Mouse (Mus musculus): ENCODE results near the gene Chek2. TPM values are rescaled to one million over a fixed set of nuclear protein-coding genes. Genes with fewer than 3 reads are reported as not detected.
A peak's percentile ranks its signal among the peaks of the same experiment; 100 is the strongest.
"Not testable (repeated sequence)": the region's sequence is repeated elsewhere in the genome, so short reads cannot be mapped to it uniquely, and the experiment has no call there.

Chek2 gene
- polyA plus RNA-seq, 1 experiment from 2014 or later = 29.3 TPM

GRCm38 (mm10) chr5:110827576-110827975 is 12.2 kb upstream of the Chek2 start:
- ATAC-seq (ENCODE audit: insufficient number of reproducible peaks, low FRiP score, low TSS enrichment, low read depth) (no peak), DNase-seq (ENCODE audit: low spot score) (no peak)
- Histone ChIP-seq H3K27ac (replicated peaks; ENCODE audit: low read depth, low read length) (no peak overlapping the region), H3K27me3 (ENCODE audit: control insufficient read depth, insufficient read depth, low read length) (no peaks in the 10 kb centered on the region), H3K4me2 (ENCODE audit: low read depth, severe bottlenecking) (no peak overlapping the region), H3K4me3 (ENCODE audit: low read depth, low read length) (no peak overlapping the region), H3K9ac (ENCODE audit: low read length) (no peak overlapping the region), H3K36me3 (ENCODE audit: control insufficient read depth, insufficient read depth, low read length) (no peaks in the 10 kb centered on the region), H3K4me1 (ENCODE audit: control insufficient read depth, insufficient read depth, low read length) (no peaks in the 10 kb centered on the region), H3K9me3 (ENCODE audit: control insufficient read depth, low read length) (no peaks in the 10 kb centered on the region)
- 89% methylated on average over 5 of the region's 5 CpGs for WGBS

DNA sequence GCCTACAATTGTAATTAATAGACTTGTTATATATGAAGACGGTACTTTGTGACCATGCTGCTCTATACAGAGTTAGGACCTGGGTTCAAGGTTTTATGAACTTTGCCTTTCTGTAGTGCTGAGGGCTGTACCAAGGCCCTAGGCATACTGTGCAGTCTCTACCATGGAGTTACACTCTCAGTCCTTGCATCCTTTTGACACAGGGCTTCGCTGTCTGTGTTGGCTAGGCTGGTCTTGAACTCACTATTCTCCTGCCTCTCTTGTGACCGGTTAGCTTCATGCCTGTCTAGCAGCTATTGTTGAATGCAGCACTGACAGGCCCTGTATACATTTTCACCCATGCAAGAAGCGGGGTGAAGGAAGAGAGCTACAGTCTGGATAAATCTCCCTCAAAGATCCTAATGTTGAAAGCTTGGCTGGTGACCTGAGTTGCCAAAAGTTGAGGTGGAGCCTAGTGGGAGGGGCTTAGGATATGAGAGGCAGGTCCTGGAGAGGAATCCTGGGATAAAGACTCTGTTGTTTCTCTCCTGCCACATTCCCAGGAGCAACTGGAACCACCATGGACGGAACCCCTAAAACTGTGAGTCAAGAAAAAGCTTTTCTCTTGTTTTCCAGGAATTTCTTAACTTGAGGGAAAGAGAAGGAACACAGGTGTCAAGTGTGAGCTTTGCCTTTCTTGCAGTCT is 8.6 kb upstream of the Chek2 start:
- 90% methylated on average over 5 of the region's 5 CpGs for WGBS
- no peak for DNase-seq (ENCODE audit: low spot score)
- Histone ChIP-seq H3K9ac (ENCODE audit: low read length) (no peak overlapping the region), H3K4me1 (ENCODE audit: control insufficient read depth, insufficient read depth, low read length) (no peaks in the 10 kb centered on the region), H3K36me3 (ENCODE audit: control insufficient read depth, insufficient read depth, low read length) (no peaks in the 10 kb centered on the region), H3K4me3 (ENCODE audit: low read depth, low read length) (no peak overlapping the region), H3K4me2 (ENCODE audit: low read depth, severe bottlenecking) (no peak overlapping the region), H3K27me3 (ENCODE audit: control insufficient read depth, insufficient read depth, low read length) (no peaks in the 10 kb centered on the region), H3K27ac (replicated peaks; ENCODE audit: low read depth, low read length) (no peak overlapping the region), H3K9me3 (ENCODE audit: control insufficient read depth, low read length) (no peaks in the 10 kb centered on the region)
- no peak for ATAC-seq (ENCODE audit: insufficient number of reproducible peaks, low FRiP score, low TSS enrichment, low read depth)

GRCm38 (mm10) chr5:110835959-110836358 is 3.8 kb upstream of the Chek2 start:
- H3K9me3 ChIP-seq (ENCODE audit: control insufficient read depth, low read length) = no peaks in the 10 kb centered on the region
- no peak overlapping the region for H3K9ac ChIP-seq (ENCODE audit: low read length)
- WGBS = 28% methylated on average over 3 of the region's 3 CpGs
- H3K27ac ChIP-seq (replicated peaks; ENCODE audit: low read depth, low read length) = no peak overlapping the region
- H3K27me3 ChIP-seq (ENCODE audit: control insufficient read depth, insufficient read depth, low read length) = no peaks in the 10 kb centered on the region
- H3K4me2 ChIP-seq (ENCODE audit: low read depth, severe bottlenecking) = no peak overlapping the region
- ATAC-seq (ENCODE audit: insufficient number of reproducible peaks, low FRiP score, low TSS enrichment, low read depth) = no peak
- DNase-seq (ENCODE audit: low spot score) = peak; percentile 41
- H3K36me3 ChIP-seq (ENCODE audit: control insufficient read depth, insufficient read depth, low read length) = no peaks in the 10 kb centered on the region
- no peak overlapping the region for H3K4me3 ChIP-seq (ENCODE audit: low read depth, low read length)
- no peaks in the 10 kb centered on the region; the same call in 1 of the 2 replicates for H3K4me1 ChIP-seq (ENCODE audit: control insufficient read depth, insufficient read depth, low read length)

- H3K4me1 ChIP-seq (ENCODE audit: control insufficient read depth, insufficient read depth, low read length); H3K27ac ChIP-seq (replicated peaks; ENCODE audit: low read depth, low read length); H3K9ac ChIP-seq (ENCODE audit: low read length); H3K4me3 ChIP-seq (ENCODE audit: low read depth, low read length); ATAC-seq (ENCODE audit: insufficient number of reproducible peaks, low FRiP score, low TSS enrichment, low read depth); H3K9me3 ChIP-seq (ENCODE audit: control insufficient read depth, low read length); DNase-seq (ENCODE audit: low spot score); H3K4me2 ChIP-seq (ENCODE audit: low read depth, severe bottlenecking); H3K36me3 ChIP-seq (ENCODE audit: control insufficient read depth, insufficient read depth, low read length); H3K27me3 ChIP-seq (ENCODE audit: control insufficient read depth, insufficient read depth, low read length): not testable (repeated sequence)
- 86% methylated on average over 5 of the region's 5 CpGs for WGBS
Measured at GRCm38 (mm10) chr5:110838016-110838415, 1.8 kb upstream of the Chek2 start.

DNA sequence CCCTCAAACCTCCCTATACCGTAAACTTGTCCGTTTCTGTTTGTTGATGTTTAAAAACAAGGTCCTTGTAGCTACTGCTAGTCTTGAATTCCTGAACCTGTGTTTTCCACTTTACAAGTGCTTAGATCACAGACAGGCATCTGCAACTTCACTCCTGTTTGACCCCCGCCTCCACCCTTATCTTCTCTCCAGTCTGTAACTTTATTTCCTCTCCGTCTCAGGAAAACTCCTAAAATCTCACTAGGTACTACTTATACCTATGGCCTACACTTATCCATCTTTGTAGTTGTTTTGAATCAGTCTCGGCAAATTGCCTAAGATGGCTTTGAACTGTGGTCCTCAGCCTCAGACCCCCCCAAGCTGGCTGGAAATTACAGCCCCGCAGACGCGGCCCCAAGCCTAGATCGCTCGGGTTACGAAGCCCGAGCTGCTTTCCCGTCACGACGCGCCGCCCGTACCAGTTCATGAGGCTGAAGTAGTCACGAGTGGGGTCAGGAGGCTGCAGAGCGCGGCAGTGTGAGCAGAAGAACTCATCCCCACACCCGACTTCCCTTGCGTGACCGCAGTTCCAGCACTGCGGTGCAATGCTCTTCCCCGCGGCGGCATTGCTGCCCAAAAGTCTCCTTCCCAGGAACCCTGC is 621 bp upstream of the Chek2 start:
- no peak for DNase-seq (ENCODE audit: low spot score)
- Histone ChIP-seq H3K27ac (replicated peaks; ENCODE audit: low read depth, low read length) (peak overlapping the region; percentile 49; the same call in 1 of the 2 replicates), H3K4me2 (ENCODE audit: low read depth, severe bottlenecking) (peak overlapping the region; percentile 54), H3K4me1 (ENCODE audit: control insufficient read depth, insufficient read depth, low read length) (no peaks in the 10 kb centered on the region; the same call in 1 of the 2 replicates), H3K36me3 (ENCODE audit: control insufficient read depth, insufficient read depth, low read length) (peaks cover 3% of the 10 kb centered on the region; the same call in 1 of the 2 replicates), H3K9me3 (ENCODE audit: control insufficient read depth, low read length) (no peaks in the 10 kb centered on the region), H3K4me3 (ENCODE audit: low read depth, low read length) (peak overlapping the region; percentile 60), H3K9ac (ENCODE audit: low read length) (peak overlapping the region; percentile 67), H3K27me3 (ENCODE audit: control insufficient read depth, insufficient read depth, low read length) (no peaks in the 10 kb centered on the region)
- ATAC-seq (ENCODE audit: insufficient number of reproducible peaks, low FRiP score, low TSS enrichment, low read depth) = no peak; the same call in 1 of the 2 replicates
- 4% methylated on average over 28 of the region's 28 CpGs for WGBS

GRCm38 (mm10) chr5:110840465-110840864 is 686 bp downstream of the Chek2 start:
- peak; percentile 64 for DNase-seq (ENCODE audit: low spot score)
- no peaks in the 10 kb centered on the region; the same call in 1 of the 2 replicates for H3K4me1 ChIP-seq (ENCODE audit: control insufficient read depth, insufficient read depth, low read length)
- H3K27ac ChIP-seq (replicated peaks; ENCODE audit: low read depth, low read length) = peak overlapping the region; percentile 48; the same call in 1 of the 2 replicates
- H3K36me3 ChIP-seq (ENCODE audit: control insufficient read depth, insufficient read depth, low read length) = peaks cover 10% of the 10 kb centered on the region; the same call in 1 of the 2 replicates
- WGBS = 15% methylated on average over 4 of the region's 4 CpGs
- H3K9ac ChIP-seq (ENCODE audit: low read length) = peak overlapping the region; percentile 49
- no peaks in the 10 kb centered on the region for H3K9me3 ChIP-seq (ENCODE audit: control insufficient read depth, low read length)
- H3K27me3 ChIP-seq (ENCODE audit: control insufficient read depth, insufficient read depth, low read length) = no peaks in the 10 kb centered on the region
- peak overlapping the region; percentile 57 for H3K4me2 ChIP-seq (ENCODE audit: low read depth, severe bottlenecking)
- ATAC-seq (ENCODE audit: insufficient number of reproducible peaks, low FRiP score, low TSS enrichment, low read depth) = no peak
- H3K4me3 ChIP-seq (ENCODE audit: low read depth, low read length) = peak overlapping the region; percentile 60

DNA sequence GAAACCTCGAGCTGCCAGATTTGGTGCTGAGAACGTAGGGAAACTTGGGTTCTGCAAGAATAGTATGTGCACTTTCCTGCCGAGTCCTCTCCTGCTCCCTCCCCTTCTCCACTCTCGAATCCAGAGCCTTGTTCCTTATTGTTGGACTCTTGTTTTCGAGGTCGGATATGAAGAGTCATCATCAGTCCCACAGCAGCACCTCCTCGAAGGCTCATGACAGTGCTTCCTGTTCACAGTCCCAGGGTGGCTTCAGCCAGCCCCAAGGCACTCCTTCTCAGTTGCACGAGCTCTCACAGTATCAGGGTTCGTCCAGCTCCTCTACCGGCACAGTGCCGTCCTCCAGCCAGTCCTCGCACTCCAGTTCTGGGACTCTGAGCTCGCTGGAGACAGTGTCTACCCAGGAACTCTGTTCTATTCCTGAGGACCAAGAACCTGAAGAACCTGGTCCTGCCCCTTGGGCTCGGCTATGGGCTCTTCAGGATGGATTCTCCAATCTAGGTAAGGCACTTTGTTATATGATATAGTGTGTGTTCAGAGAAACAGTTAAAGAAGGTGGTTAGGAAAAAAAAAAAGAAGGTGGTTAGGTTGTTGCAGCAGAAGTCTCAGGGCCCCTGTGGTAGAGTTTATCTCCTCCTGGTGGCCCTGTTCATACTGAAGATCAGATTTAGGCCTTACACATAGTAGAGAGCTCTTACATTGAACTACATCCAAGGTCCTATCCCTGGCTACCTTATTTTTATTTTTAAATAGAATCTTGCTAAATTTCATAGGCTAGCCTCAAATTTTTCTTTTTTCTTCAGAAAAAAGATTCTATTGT is 1.5 kb downstream of the Chek2 start:
- Histone ChIP-seq H3K9ac (ENCODE audit: low read length) (no peak overlapping the region), H3K4me2 (ENCODE audit: low read depth, severe bottlenecking) (no peak overlapping the region), H3K4me1 (ENCODE audit: control insufficient read depth, insufficient read depth, low read length) (no peaks in the 10 kb centered on the region; the same call in 1 of the 2 replicates), H3K9me3 (ENCODE audit: control insufficient read depth, low read length) (no peaks in the 10 kb centered on the region), H3K4me3 (ENCODE audit: low read depth, low read length) (no peak overlapping the region), H3K36me3 (ENCODE audit: control insufficient read depth, insufficient read depth, low read length) (peaks cover 10% of the 10 kb centered on the region; the same call in 1 of the 2 replicates), H3K27ac (replicated peaks; ENCODE audit: low read depth, low read length) (no peak overlapping the region), H3K27me3 (ENCODE audit: control insufficient read depth, insufficient read depth, low read length) (no peaks in the 10 kb centered on the region)
- DNase-seq (ENCODE audit: low spot score) (no peak), ATAC-seq (ENCODE audit: insufficient number of reproducible peaks, low FRiP score, low TSS enrichment, low read depth) (no peak)
- 91% methylated on average over 14 of the region's 14 CpGs for WGBS

DNA sequence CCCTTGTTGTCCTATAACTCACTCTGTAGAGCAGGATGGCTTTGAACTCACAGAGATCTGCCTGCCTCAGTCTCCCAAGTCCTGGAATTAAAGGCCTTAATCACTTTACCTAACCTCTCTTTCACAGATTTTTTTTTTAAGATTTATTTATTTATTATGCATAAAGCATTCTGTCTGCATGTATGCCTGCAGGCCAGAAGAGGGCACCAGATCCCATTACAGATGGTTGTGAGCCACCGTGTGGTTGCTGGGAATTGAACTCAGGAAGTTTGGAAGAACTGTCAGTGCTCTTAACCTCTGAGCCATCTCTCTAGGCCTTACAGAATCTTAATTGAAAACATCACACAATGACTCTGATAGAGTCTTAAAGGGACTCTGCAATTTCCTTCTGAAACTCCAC is 13.2 kb downstream of the Chek2 start:
- H3K4me2 ChIP-seq (ENCODE audit: low read depth, severe bottlenecking) = no peak overlapping the region
- H3K27ac ChIP-seq (replicated peaks; ENCODE audit: low read depth, low read length) = no peak overlapping the region
- H3K27me3 ChIP-seq (ENCODE audit: control insufficient read depth, insufficient read depth, low read length) = no peaks in the 10 kb centered on the region
- no peaks in the 10 kb centered on the region for H3K4me1 ChIP-seq (ENCODE audit: control insufficient read depth, insufficient read depth, low read length)
- WGBS = 92% methylated on average over 1 of the region's 1 CpGs
- ATAC-seq (ENCODE audit: insufficient number of reproducible peaks, low FRiP score, low TSS enrichment, low read depth) = no peak
- no peak for DNase-seq (ENCODE audit: low spot score)
- H3K36me3 ChIP-seq (ENCODE audit: control insufficient read depth, insufficient read depth, low read length) = peaks cover 5% of the 10 kb centered on the region; the same call in 1 of the 2 replicates
- no peaks in the 10 kb centered on the region for H3K9me3 ChIP-seq (ENCODE audit: control insufficient read depth, low read length)
- H3K9ac ChIP-seq (ENCODE audit: low read length) = no peak overlapping the region
- no peak overlapping the region for H3K4me3 ChIP-seq (ENCODE audit: low read depth, low read length)

All from limb, embryonic 11.5 days (tissue).